Mouse (Mus musculus): ENCODE measurements around the gene Mettl24. TPM values are rescaled to one million over a fixed set of nuclear protein-coding genes. Genes with fewer than 3 reads are reported as not detected.
A peak's percentile ranks its signal among the peaks of the same experiment; 100 is the strongest.

Gene Mettl24
- total RNA-seq (2012; rRNA removed) (not detected in 2 replicates), polyA plus RNA-seq (2012; ENCODE audit: insufficient read depth in 1 of 2, insufficient read length in 2 of 2, low read depth in 1 of 2, low replicate concordance in 2 of 2, missing spikeins in 1 of 2) (not detected)

DNA sequence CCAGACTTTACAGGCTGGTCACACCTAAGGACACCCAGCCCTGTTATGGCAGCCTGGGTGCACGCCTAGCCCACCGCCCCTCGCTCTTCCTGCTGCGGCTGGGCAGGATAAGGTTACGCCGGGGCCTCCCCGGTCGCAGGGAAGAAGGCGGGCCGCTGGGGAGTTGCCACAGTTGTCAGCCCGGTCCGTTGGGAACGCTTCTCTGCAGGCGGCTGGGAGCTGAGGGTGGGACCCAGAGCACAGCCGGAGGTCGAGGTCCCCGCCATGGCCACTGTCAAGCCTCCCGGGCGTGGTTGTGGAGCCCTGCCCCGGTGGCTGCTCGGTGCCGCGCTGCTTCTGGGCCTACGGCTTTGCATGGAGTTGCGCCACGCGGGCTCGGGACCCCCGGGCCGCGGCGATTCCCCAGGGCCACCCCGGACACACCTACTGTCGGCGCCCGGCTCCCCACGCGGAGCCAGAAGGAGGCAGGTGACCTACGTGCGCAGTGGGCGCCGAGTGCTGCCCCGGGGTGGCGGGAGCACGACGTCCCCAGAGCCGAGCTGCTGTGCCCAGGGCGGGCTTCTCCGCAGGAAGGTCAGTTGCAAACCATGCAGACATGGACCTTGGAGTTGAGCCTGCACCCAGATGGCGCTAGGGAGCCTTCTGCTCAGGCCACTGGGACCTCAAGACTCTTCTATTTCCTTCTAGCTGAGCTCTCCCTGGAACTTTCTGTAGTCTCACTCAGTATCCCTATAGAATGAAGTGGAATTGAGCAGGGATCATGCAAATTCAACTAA lies at the start of gene Mettl24:
Mettl24 (plus strand) TSS at position 191 of the 776 bp plus-strand sequence.
- peaks cover 0 to 2% of the 10 kb centered on the region in 2 experiments; a peak in 3 of 4 replicates for H3K27me3 ChIP-seq (ENCODE audit: control insufficient read depth in 1 of 2, insufficient read depth in 2 of 2, low read length in 2 of 2)
- H3K79me2 ChIP-seq (ENCODE audit: control insufficient read depth, insufficient read depth, low read length, poor library complexity), result no peaks in the 10 kb centered on the region
- no peaks in the 10 kb centered on the region for H3K36me3 ChIP-seq (ENCODE audit: control insufficient read depth in 1 of 2, insufficient read depth in 2 of 2, low read length in 2 of 2)
- H3K4me3 ChIP-seq (ENCODE audit: control insufficient read depth in 1 of 2, insufficient read depth in 1 of 2, low read depth in 2 of 2, low read length in 2 of 2), result no peak within 1 kb of the TSS
- no peaks in the 10 kb centered on the region for H3K9me3 ChIP-seq (replicated peaks; ENCODE audit: insufficient read depth, low read length)
- H3K27ac ChIP-seq (ENCODE audit: control insufficient read depth, low read depth, low read length), result no peak within 1 kb of the TSS
- DNase-seq (ENCODE audit: low read depth, low spot score), result no peak
- TF ChIP-seq CTCF (IDR thresholded peaks at IDR 0.05 in 2 of 3, conservative IDR thresholded peaks at IDR 0.05 in 1 of 3; ENCODE audit: control insufficient read depth in 1 of 3, insufficient read depth in 1 of 3, low read depth in 2 of 3, low read length in 3 of 3, poor library complexity in 1 of 3, severe bottlenecking in 1 of 3) (0 out of 6 replicates have a peak, but pooled peaks of 1 of the 3 experiments have one; percentile 9), UBTF (IDR thresholded peaks at IDR 0.05; ENCODE audit: borderline replicate concordance, insufficient read depth, low read depth, low read length) (no peak)
- no peak within 1 kb of the TSS for H3K9ac ChIP-seq (ENCODE audit: control insufficient read depth, low read depth, low read length, poor library complexity, severe bottlenecking)
- no peaks in the 10 kb centered on the region for H3K4me1 ChIP-seq (ENCODE audit: control insufficient read depth in 1 of 2, insufficient read depth in 2 of 2, low read length in 2 of 2)

DNA sequence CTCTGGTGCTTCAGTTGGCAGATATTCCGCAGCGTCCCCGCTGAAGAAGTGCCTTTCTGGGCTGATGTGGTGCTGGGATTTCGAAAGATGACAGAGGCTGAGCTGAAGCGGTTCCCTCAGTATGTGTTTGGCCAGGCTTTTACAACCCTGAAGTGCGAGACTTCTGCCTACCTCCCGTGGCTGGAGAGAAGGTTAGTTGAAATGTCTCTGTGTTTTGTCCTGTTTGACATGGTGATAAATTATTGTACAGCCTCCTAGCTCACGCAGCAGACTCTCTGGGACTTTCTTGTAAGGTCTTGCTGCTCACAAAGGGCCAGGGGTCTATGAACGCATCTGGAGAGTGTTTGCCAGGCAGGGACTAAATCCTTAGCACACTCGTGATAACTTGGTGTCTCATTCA lies 45.8 kb upstream of the Mettl24 start:
- no peak overlapping the region for H3K4me3 ChIP-seq (ENCODE audit: control insufficient read depth in 1 of 2, insufficient read depth in 1 of 2, low read depth in 2 of 2, low read length in 2 of 2)
- H3K36me3 ChIP-seq (ENCODE audit: control insufficient read depth in 1 of 2, insufficient read depth in 2 of 2, low read length in 2 of 2), result no peaks in the 10 kb centered on the region
- H3K9ac ChIP-seq (ENCODE audit: control insufficient read depth, low read depth, low read length, poor library complexity, severe bottlenecking), result no peak overlapping the region
- H3K9me3 ChIP-seq (replicated peaks; ENCODE audit: insufficient read depth, low read length), result no peaks in the 10 kb centered on the region
- H3K27me3 ChIP-seq (ENCODE audit: control insufficient read depth in 1 of 2, insufficient read depth in 2 of 2, low read length in 2 of 2), result peaks cover 0 to 3% of the 10 kb centered on the region in 2 experiments; a peak in 3 of 4 replicates
- no peak overlapping the region for H3K27ac ChIP-seq (ENCODE audit: control insufficient read depth, low read depth, low read length)
- DNase-seq (ENCODE audit: low read depth, low spot score), result no peak
- no peaks in the 10 kb centered on the region for H3K79me2 ChIP-seq (ENCODE audit: control insufficient read depth, insufficient read depth, low read length, poor library complexity)
- TF ChIP-seq CHD2 (IDR thresholded peaks at IDR 0.05; ENCODE audit: low read length), result no peak
- TF ChIP-seq POLR2AphosphoS2 (IDR thresholded peaks at IDR 0.05; ENCODE audit: low read length), result no peak
- H3K4me1 ChIP-seq (ENCODE audit: control insufficient read depth in 1 of 2, insufficient read depth in 2 of 2, low read length in 2 of 2), result no peaks in the 10 kb centered on the region

DNA sequence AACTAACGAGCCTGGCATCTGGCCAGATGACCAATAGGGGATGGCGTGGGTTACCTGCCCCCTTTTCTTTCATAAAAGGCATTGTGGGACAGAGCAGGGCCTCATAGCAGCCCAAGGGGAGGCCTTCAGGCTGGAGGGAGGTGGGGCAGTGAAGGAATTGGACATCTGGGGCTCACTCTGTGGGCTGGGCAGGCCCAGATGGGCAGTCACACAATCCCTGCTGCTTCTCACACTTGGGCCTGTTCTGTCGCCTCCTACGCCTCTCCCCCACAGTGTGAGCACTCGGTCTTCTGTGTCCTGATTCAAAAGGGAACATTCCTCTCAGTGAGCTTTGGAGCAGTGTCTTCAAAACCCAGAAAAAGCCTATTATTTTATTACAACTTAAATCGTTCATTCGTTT lies 44.8 kb upstream of the Mettl24 start:
- no peak overlapping the region for H3K9ac ChIP-seq (ENCODE audit: control insufficient read depth, low read depth, low read length, poor library complexity, severe bottlenecking)
- no peaks in the 10 kb centered on the region for H3K4me1 ChIP-seq (ENCODE audit: control insufficient read depth in 1 of 2, insufficient read depth in 2 of 2, low read length in 2 of 2)
- H3K4me3 ChIP-seq (ENCODE audit: control insufficient read depth in 1 of 2, insufficient read depth in 1 of 2, low read depth in 2 of 2, low read length in 2 of 2), result no peak overlapping the region
- H3K27me3 ChIP-seq (ENCODE audit: control insufficient read depth in 1 of 2, insufficient read depth in 2 of 2, low read length in 2 of 2), result peaks cover 0 to 3% of the 10 kb centered on the region in 2 experiments; a peak in 3 of 4 replicates
- no peaks in the 10 kb centered on the region for H3K9me3 ChIP-seq (replicated peaks; ENCODE audit: insufficient read depth, low read length)
- no peak overlapping the region for H3K27ac ChIP-seq (ENCODE audit: control insufficient read depth, low read depth, low read length)
- no peak for DNase-seq (ENCODE audit: low read depth, low spot score)
- no peaks in the 10 kb centered on the region for H3K79me2 ChIP-seq (ENCODE audit: control insufficient read depth, insufficient read depth, low read length, poor library complexity)
- no peak for TF ChIP-seq POLR2AphosphoS2 (IDR thresholded peaks at IDR 0.05; ENCODE audit: low read length)
- H3K36me3 ChIP-seq (ENCODE audit: control insufficient read depth in 1 of 2, insufficient read depth in 2 of 2, low read length in 2 of 2), result no peaks in the 10 kb centered on the region

All from MEL (cell line).